Mouse (Mus musculus) cerebellum, adult 2 months (tissue): ENCODE measurements around the gene Slc4a5.

ENCODE experiments used
- CTCF ChIP-seq: fragments of 200-500 bp; IDR thresholded peaks from 2 replicates; pipeline ENCODE4 v1.5.1; 2011; ENCODE audit warnings: low read depth, mild to moderate bottlenecking, control low read depth, low read length, moderate library complexity, borderline replicate concordance; ENCODE audit not compliant: insufficient read depth
- POLR2A ChIP-seq: fragments of 200-500 bp; IDR thresholded peaks from 2 replicates; pipeline ENCODE4 v1.6.1; 2011; ENCODE audit warnings: low read length, control low read depth, borderline replicate concordance; ENCODE audit not compliant: insufficient read depth

- TF ChIP-seq CTCF (no peak), POLR2A (no peak)
These were observed 9.1 kb upstream of the Slc4a5 start for GRCm38 (mm10) chr6:83210495-83210894.
